Mouse (Mus musculus): ENCODE data around the gene Polr2e.

DNA sequence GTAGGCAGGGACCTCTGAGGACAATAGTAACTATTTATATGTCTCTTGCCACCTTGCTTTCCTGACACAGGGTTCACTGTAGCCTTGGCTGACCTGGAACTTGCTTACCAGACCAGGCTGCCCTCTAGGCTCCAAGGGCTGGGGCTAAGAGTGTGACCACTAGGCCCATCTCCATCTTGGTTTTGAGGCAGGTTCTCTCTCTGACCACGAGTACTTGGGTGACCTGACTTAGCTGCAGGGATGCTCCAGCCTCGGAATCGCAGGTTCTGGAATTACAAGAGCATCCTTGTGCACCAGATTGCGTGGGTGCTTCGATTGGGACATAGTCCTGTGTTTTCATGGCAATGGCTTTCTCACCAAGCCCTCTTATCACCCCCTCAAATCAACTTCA, 12.8 kb upstream of the Polr2e start:
- TF ChIP-seq ZNF384 (IDR thresholded peaks at IDR 0.05; ENCODE audit: low read depth, low read length) (no peak), HCFC1 (IDR thresholded peaks at IDR 0.05; ENCODE audit: borderline replicate concordance, insufficient read depth, low read length) (0 out of 2 replicates have a peak, but pooled peaks have one; percentile 51), CHD2 (IDR thresholded peaks at IDR 0.05; ENCODE audit: low read depth, low read length) (no peak), ZC3H11A (IDR thresholded peaks at IDR 0.05; ENCODE audit: borderline replicate concordance, low read depth, low read length) (no peak)
